Mouse (Mus musculus): ENCODE results near the gene Zfp874b. TPM values are rescaled to one million over a fixed set of nuclear protein-coding genes. Genes with fewer than 3 reads are reported as not detected.
"Not testable (repeated sequence)": the region's sequence is repeated elsewhere in the genome, so short reads cannot be mapped to it uniquely, and the experiment has no call there.

Zfp874b gene
- polyA plus RNA-seq, 2 experiments, result 1.9 to 2.7 TPM

DNA sequence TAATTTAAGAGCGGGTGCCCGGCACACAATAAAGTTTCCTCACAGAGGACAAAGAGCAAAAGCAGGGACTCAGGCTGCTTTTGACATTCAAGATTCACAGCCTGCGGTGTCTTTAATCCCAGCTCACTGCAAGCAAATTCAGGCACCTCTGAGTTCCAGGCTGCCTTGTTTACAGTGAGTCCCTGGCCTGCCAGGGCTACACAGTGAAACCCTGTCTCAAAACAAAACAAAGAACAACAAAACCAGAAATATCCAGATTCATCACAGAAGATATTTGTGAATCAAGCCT is 32.1 kb downstream of the Zfp874b start:
- Histone ChIP-seq H3K9me3 (ENCODE audit: control insufficient read depth, low read length) (no peaks in the 10 kb centered on the region), H3K4me1 (replicated peaks; ENCODE audit: control insufficient read depth in 2 of 2, insufficient read depth in 2 of 2, low read length in 1 of 2) (peaks cover 0 to 5% of the 10 kb centered on the region in 2 experiments; a peak in 1 of 4 replicates), H3K36me3 (replicated peaks; ENCODE audit: control insufficient read depth, insufficient read depth, low read depth) (no peaks in the 10 kb centered on the region), H3K4me3 (ENCODE audit: insufficient read depth in 1 of 2, low read depth in 2 of 2, low read length in 2 of 2) (peak overlapping the region; percentile 71 to 88; a peak in 3 of 4 replicates), H3K9ac (replicated peaks) (peak overlapping the region; percentile 81; the same call in 1 of the 2 replicates), H3K27ac (no peak overlapping the region; the same call in 1 of the 2 replicates), H3K4me2 (ENCODE audit: low read depth) (peak overlapping the region; percentile 78), H3K27me3 (ENCODE audit: control insufficient read depth, insufficient read depth, low read length) (no peaks in the 10 kb centered on the region)
- TF ChIP-seq CTCF (IDR thresholded peaks at IDR 0.05; ENCODE audit: low read depth) (no peak), EP300 (IDR thresholded peaks at IDR 0.05; ENCODE audit: low read depth) (no peak)
- ATAC-seq (ENCODE audit: insufficient read depth) (no peak; the same call in 1 of the 2 replicates), DNase-seq (ENCODE audit: low read depth in 3 of 3, low spot score in 3 of 3) (no peak)
- WGBS (ENCODE audit: insufficient replicate concordance), result 18% methylated on average over 3 of the region's 3 CpGs

DNA sequence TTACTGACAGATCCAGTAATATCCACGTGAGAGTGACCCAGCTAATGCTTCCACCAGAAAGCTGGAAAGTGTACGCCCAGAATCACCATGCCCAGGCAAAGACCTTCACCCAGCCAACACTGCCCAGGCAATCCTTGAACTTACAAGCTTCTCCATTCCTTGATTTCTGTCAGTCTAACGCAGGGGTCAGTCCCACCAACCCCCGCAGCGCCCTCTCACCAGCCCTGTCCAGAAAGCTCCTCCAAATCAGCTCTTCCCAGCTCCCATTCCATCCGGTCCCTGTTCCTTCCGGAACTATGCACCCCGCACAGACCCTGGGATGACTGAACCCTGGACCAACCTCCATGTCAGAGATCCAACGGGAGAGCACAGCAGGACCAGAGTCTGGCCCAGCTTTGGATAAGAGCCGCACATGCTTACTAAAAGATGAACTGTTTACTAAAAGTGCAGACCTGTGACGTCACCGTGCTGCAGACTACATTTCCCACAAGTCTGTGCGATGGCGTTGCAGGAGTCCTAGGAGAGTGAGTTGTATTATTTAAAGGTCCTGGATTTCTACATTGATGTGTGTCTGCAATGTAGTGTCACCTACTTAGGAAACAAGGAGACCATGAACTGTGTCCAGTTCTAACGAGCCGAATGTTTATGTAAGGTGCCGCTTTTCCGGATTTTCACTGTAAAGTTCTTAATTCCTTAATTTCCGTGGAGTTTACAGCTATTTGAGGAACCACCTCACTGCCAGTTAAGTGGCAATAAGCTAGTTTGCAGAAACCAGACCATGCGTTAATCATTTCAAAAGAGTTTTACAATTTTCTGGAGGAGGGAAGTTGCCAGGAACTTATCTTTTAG is 32.7 kb downstream of the Zfp874b start, which contains the start of gene Zfp874a:
TSS of gene Zfp874a (minus strand) at position 453 of the 849 bp plus-strand sequence.
- H3K27me3 ChIP-seq (ENCODE audit: control insufficient read depth, insufficient read depth, low read length), result no peaks in the 10 kb centered on the region
- peak; percentile 96 for ATAC-seq (ENCODE audit: insufficient read depth)
- H3K36me3 ChIP-seq (replicated peaks; ENCODE audit: control insufficient read depth, insufficient read depth, low read depth), result no peaks in the 10 kb centered on the region
- H3K9ac ChIP-seq (replicated peaks), result peak within 1 kb of the TSS; percentile 81
- TF ChIP-seq CTCF (IDR thresholded peaks at IDR 0.05; ENCODE audit: low read depth) (no peak), EP300 (IDR thresholded peaks at IDR 0.05; ENCODE audit: low read depth) (no peak)
- H3K4me3 ChIP-seq (ENCODE audit: insufficient read depth in 1 of 2, low read depth in 2 of 2, low read length in 2 of 2), result peak within 1 kb of the TSS; percentile 71 to 88
- under 1% methylated on average over 20 of the region's 20 CpGs for WGBS (ENCODE audit: insufficient replicate concordance)
- peak within 1 kb of the TSS; percentile 41 for H3K27ac ChIP-seq
- peaks cover 0 to 5% of the 10 kb centered on the region in 2 experiments; a peak in 1 of 4 replicates for H3K4me1 ChIP-seq (replicated peaks; ENCODE audit: control insufficient read depth in 2 of 2, insufficient read depth in 2 of 2, low read length in 1 of 2)
- peak; percentile 77 to 79 (median 77) for DNase-seq (ENCODE audit: low read depth in 3 of 3, low spot score in 3 of 3)
- H3K9me3 ChIP-seq (ENCODE audit: control insufficient read depth, low read length), result no peaks in the 10 kb centered on the region
- H3K4me2 ChIP-seq (ENCODE audit: low read depth), result peak within 1 kb of the TSS; percentile 78

DNA sequence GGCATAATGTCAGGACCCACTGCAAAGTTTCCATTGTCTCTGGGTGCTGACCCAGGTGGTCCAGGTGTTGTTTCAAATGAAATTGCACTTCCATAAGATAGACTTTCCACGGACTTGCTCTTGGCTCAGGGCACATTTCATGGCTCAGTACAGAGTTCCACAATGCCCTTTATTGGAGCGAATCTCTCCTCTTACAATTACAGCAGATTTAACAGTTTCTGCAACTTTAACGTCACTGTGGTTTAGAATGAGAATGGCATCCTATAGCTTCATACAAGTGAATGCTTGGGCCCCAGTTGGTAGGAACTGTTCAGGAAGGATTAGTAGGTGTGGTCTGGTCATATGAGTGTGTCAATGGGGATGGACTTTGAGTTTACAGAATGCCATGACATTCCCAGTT is 47.0 kb downstream of the Zfp874b start:
- not testable (repeated sequence) for H3K4me1 ChIP-seq (replicated peaks; ENCODE audit: control insufficient read depth in 2 of 2, insufficient read depth in 2 of 2, low read length in 1 of 2); H3K4me3 ChIP-seq (ENCODE audit: insufficient read depth in 1 of 2, low read depth in 2 of 2, low read length in 2 of 2); H3K4me2 ChIP-seq (ENCODE audit: low read depth); H3K9ac ChIP-seq (replicated peaks); ATAC-seq (ENCODE audit: insufficient read depth); DNase-seq (ENCODE audit: low read depth in 3 of 3, low spot score in 3 of 3); H3K27ac ChIP-seq; H3K9me3 ChIP-seq (ENCODE audit: control insufficient read depth, low read length); H3K36me3 ChIP-seq (replicated peaks; ENCODE audit: control insufficient read depth, insufficient read depth, low read depth); H3K27me3 ChIP-seq (ENCODE audit: control insufficient read depth, insufficient read depth, low read length)
- 80% methylated on average over 1 of the region's 3 CpGs for WGBS (ENCODE audit: insufficient replicate concordance)

DNA sequence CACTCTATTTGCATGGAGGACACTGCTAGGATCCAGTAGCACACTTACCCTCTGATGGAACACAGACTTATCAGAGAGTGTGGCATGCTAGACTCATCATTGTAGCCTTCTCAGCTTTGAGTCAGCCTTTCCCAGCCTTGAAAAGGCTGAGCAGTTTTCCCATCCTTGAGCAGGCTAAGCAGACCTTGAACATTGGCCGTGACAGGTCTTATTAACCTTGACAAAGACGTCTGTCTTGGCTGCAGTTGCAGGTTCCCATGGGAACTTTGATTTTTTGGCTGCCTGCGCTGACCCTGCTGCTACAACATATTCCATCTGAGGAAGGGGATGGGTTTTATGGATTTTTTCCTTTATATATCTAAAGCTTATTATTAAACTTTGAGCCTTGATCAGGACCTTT is 55.9 kb downstream of the Zfp874b start:
- ATAC-seq (ENCODE audit: insufficient read depth), result no peak

DNA sequence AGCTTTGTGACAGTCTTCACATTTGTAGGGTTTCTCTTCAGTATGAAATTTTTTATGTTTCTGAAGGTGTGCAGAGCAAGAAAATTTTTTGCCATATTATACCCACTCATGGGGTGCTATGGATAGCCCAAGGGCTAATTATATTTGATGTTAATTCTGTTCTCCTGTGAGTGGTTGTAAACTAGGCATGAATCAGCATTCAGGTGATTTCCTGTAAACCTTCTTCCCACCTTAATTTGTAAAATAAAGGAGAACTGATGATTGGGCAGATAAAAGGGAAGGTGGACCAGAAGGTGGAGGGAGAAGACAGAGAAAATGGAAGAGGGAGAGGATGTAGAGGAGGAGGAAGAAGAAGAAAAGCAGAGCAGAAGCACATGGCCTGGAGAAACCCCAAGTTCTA is 58.4 kb downstream of the Zfp874b start:
- not testable (repeated sequence) for H3K27me3 ChIP-seq (ENCODE audit: control insufficient read depth, insufficient read depth, low read length); H3K9me3 ChIP-seq (ENCODE audit: control insufficient read depth, low read length); ATAC-seq (ENCODE audit: insufficient read depth); H3K4me3 ChIP-seq (ENCODE audit: insufficient read depth in 1 of 2, low read depth in 2 of 2, low read length in 2 of 2); H3K4me2 ChIP-seq (ENCODE audit: low read depth); H3K9ac ChIP-seq (replicated peaks); H3K4me1 ChIP-seq (replicated peaks; ENCODE audit: control insufficient read depth in 2 of 2, insufficient read depth in 2 of 2, low read length in 1 of 2); H3K36me3 ChIP-seq (replicated peaks; ENCODE audit: control insufficient read depth, insufficient read depth, low read depth); DNase-seq (ENCODE audit: low read depth in 3 of 3, low spot score in 3 of 3); H3K27ac ChIP-seq

More for the DNA sequence above, 55.9 kb downstream of the Zfp874b start:
- H3K36me3 ChIP-seq (replicated peaks; ENCODE audit: control insufficient read depth, insufficient read depth, low read depth), result no peaks in the 10 kb centered on the region
- WGBS (ENCODE audit: insufficient replicate concordance), result 52% methylated on average over 3 of the region's 3 CpGs
- no peak overlapping the region for H3K4me2 ChIP-seq (ENCODE audit: low read depth)
- no peak overlapping the region for H3K4me3 ChIP-seq (ENCODE audit: insufficient read depth in 1 of 2, low read depth in 2 of 2, low read length in 2 of 2)
- DNase-seq (ENCODE audit: low read depth in 3 of 3, low spot score in 3 of 3), result no peak
- no peak for TF ChIP-seq CTCF (IDR thresholded peaks at IDR 0.05; ENCODE audit: low read depth)
- H3K9me3 ChIP-seq (ENCODE audit: control insufficient read depth, low read length), result no peaks in the 10 kb centered on the region
- H3K27ac ChIP-seq, result no peak overlapping the region
- H3K4me1 ChIP-seq (replicated peaks; ENCODE audit: control insufficient read depth in 2 of 2, insufficient read depth in 2 of 2, low read length in 1 of 2), result no peaks in the 10 kb centered on the region
- no peak overlapping the region for H3K9ac ChIP-seq (replicated peaks)
- H3K27me3 ChIP-seq (ENCODE audit: control insufficient read depth, insufficient read depth, low read length), result no peaks in the 10 kb centered on the region

DNA sequence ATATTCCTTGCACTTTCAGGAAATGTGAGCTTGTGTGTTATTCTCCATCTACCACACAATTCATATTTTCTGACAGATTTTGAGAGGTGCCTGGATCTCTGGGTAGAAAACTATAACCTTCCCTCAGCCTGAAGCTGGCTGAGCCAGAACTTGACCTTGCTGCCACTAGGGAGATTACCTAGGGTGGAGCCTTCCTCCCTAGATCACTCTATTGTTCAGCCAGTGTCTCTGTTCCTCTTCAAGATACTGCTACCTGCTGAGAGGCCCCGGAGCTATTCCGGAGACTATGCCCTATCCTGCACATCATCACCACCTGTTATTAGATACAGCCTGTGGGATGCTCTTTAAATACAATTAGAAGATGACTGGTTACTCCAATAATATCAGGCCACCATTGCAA is 61.5 kb downstream of the Zfp874b start:
- ATAC-seq (ENCODE audit: insufficient read depth); H3K27me3 ChIP-seq (ENCODE audit: control insufficient read depth, insufficient read depth, low read length); H3K36me3 ChIP-seq (replicated peaks; ENCODE audit: control insufficient read depth, insufficient read depth, low read depth); DNase-seq (ENCODE audit: low read depth in 3 of 3, low spot score in 3 of 3); H3K9ac ChIP-seq (replicated peaks); H3K27ac ChIP-seq; H3K4me1 ChIP-seq (replicated peaks; ENCODE audit: control insufficient read depth in 2 of 2, insufficient read depth in 2 of 2, low read length in 1 of 2); H3K4me2 ChIP-seq (ENCODE audit: low read depth); H3K4me3 ChIP-seq (ENCODE audit: insufficient read depth in 1 of 2, low read depth in 2 of 2, low read length in 2 of 2); H3K9me3 ChIP-seq (ENCODE audit: control insufficient read depth, low read length): not testable (repeated sequence)
- WGBS (ENCODE audit: insufficient replicate concordance), result 74% methylated on average over 2 of the region's 2 CpGs

Data from liver, embryonic 14.5 days (tissue).